Mouse (Mus musculus) kidney, embryonic 15.5 days (tissue): ENCODE results near the gene Tcstv3. TPM values are rescaled to one million over a fixed set of nuclear protein-coding genes. Genes with fewer than 3 reads are reported as not detected.
"Not testable (repeated sequence)": the region's sequence is repeated elsewhere in the genome, so short reads cannot be mapped to it uniquely, and the experiment has no call there.

Experiments used
- ATAC-seq: fragments of 200-750 bp; cut with Nextera tagmentation; replicated peaks from 2 replicates; pipeline ENCODE4 v1.8.0; 2017; ENCODE audit warnings: moderate TSS enrichment; ENCODE audit not compliant: low FRiP score
- H3K27ac ChIP-seq: fragments of 300-500 bp; sonication (generic); 2 replicates; pipeline ENCODE4 v1.5.1; 2015; ENCODE audit warnings: mild to moderate bottlenecking, inconsistent platforms
- H3K27me3 ChIP-seq: fragments of 300-500 bp; sonication (generic); 2 replicates; pipeline ENCODE4 v1.6.1; 2015; ENCODE audit warnings: inconsistent platforms
- H3K36me3 ChIP-seq: fragments of 300-500 bp; sonication (generic); 2 replicates; pipeline ENCODE4 v1.6.1; 2015; ENCODE audit warnings: inconsistent platforms
- H3K4me1 ChIP-seq: fragments of 300-500 bp; sonication (generic); 2 replicates; pipeline ENCODE4 v1.6.1; 2015; ENCODE audit warnings: inconsistent platforms
- H3K4me2 ChIP-seq: fragments of 300-500 bp; sonication (generic); 2 replicates; pipeline ENCODE4 v1.6.1; 2015; ENCODE audit warnings: moderate library complexity, mild to moderate bottlenecking, inconsistent platforms
- H3K4me3 ChIP-seq: fragments of 300-500 bp; sonication (generic); replicated peaks from 2 replicates; pipeline ENCODE4 v1.5.1; 2015; ENCODE audit warnings: mild to moderate bottlenecking, inconsistent platforms
- H3K9ac ChIP-seq: fragments of 300-500 bp; sonication (generic); 2 replicates; pipeline ENCODE4 v1.6.1; 2015; ENCODE audit warnings: mild to moderate bottlenecking, inconsistent platforms
- H3K9me3 ChIP-seq: fragments of 300-500 bp; sonication (generic); replicated peaks from 2 replicates; pipeline ENCODE4 v1.6.1; 2016; ENCODE audit warnings: inconsistent platforms
- WGBS: fragments of 180-500 bp; shearing (Covaris S2); methylation state at CpG from one replicate; pipeline ENCODE4 v1.1.7; 2015; ENCODE audit warnings: mixed read lengths; 5-methylcytosine and 5-hydroxymethylcytosine counted together
- polyA plus RNA-seq: library from polyadenylated mRNA; unstranded; fragments of >200 nt; fragmentation: Nextera tagmentation; extraction: Ambion mirVana; gene quantifications from 2 replicates; pipeline ENCODE4 v1.2.1, GENCODE M21; 2015

Tcstv3 gene
- not detected in 2 replicates for polyA plus RNA-seq

GRCm38 (mm10) chr13:120316578-120316977 lies at the start of gene Tcstv3:
Tcstv3 (plus strand) TSS chr13:120316878.
- not testable (repeated sequence) for H3K4me2 ChIP-seq, H3K9me3 ChIP-seq, H3K27me3 ChIP-seq, H3K9ac ChIP-seq, ATAC-seq, H3K36me3 ChIP-seq, H3K27ac ChIP-seq, H3K4me3 ChIP-seq, H3K4me1 ChIP-seq
- 73% methylated on average over 3 of the region's 3 CpGs for WGBS

- H3K9ac ChIP-seq: not testable (repeated sequence)
Observed at GRCm38 (mm10) chr13:120277837-120278236, 38.8 kb upstream of the Tcstv3 start.

GRCm38 (mm10) chr13:120278784-120279183 lies 37.9 kb upstream of the Tcstv3 start:
- Histone ChIP-seq H3K36me3 (no peaks in the 10 kb centered on the region), H3K9me3 (no peaks in the 10 kb centered on the region), H3K4me2 (no peak overlapping the region), H3K4me3 (no peak overlapping the region), H3K27me3 (no peaks in the 10 kb centered on the region), H3K4me1 (no peaks in the 10 kb centered on the region), H3K27ac (no peak overlapping the region), H3K9ac (no peak overlapping the region)
- WGBS: 92% methylated on average over 9 of the region's 9 CpGs
- no peak for ATAC-seq

More at GRCm38 (mm10) chr13:120277837-120278236, 38.8 kb upstream of the Tcstv3 start:
- not testable (repeated sequence) for H3K36me3 ChIP-seq, H3K4me3 ChIP-seq, H3K4me1 ChIP-seq, H3K27ac ChIP-seq, H3K4me2 ChIP-seq, H3K9me3 ChIP-seq, H3K27me3 ChIP-seq, ATAC-seq
- 25% methylated on average over 2 of the region's 2 CpGs for WGBS

GRCm38 (mm10) chr13:120299324-120299894 lies 17.3 kb upstream of the Tcstv3 start:
- H3K4me1 ChIP-seq: no peaks in the 10 kb centered on the region
- no peak overlapping the region for H3K9ac ChIP-seq
- no peaks in the 10 kb centered on the region for H3K27me3 ChIP-seq
- H3K9me3 ChIP-seq: no peaks in the 10 kb centered on the region
- no peak overlapping the region for H3K27ac ChIP-seq
- ATAC-seq: no peak
- H3K4me3 ChIP-seq: no peak overlapping the region
- H3K36me3 ChIP-seq: no peaks in the 10 kb centered on the region
- 74% methylated on average over 1 of the region's 1 CpGs for WGBS
- no peak overlapping the region for H3K4me2 ChIP-seq

- no peak within 1 kb of the TSS for H3K4me3 ChIP-seq
- H3K36me3 ChIP-seq: no peaks in the 10 kb centered on the region
- no peak within 1 kb of the TSS for H3K9ac ChIP-seq
- no peaks in the 10 kb centered on the region for H3K9me3 ChIP-seq
- 35% methylated on average over 2 of the region's 2 CpGs for WGBS
- H3K4me2 ChIP-seq: no peak within 1 kb of the TSS
- H3K27ac ChIP-seq: no peak within 1 kb of the TSS
- ATAC-seq: no peak
- H3K27me3 ChIP-seq: no peaks in the 10 kb centered on the region
- no peaks in the 10 kb centered on the region for H3K4me1 ChIP-seq
Observed at GRCm38 (mm10) chr13:120299991-120300442, 16.7 kb upstream of the Tcstv3 start, which contains the start of gene BC147527. BC147527 (plus strand) TSS chr13:120300392.

- no peaks in the 10 kb centered on the region for H3K27me3 ChIP-seq
- no peak overlapping the region for H3K4me3 ChIP-seq
- no peak for ATAC-seq
- H3K4me2 ChIP-seq: no peak overlapping the region
- WGBS: 87% methylated on average over 4 of the region's 4 CpGs
- H3K9ac ChIP-seq: no peak overlapping the region
- no peaks in the 10 kb centered on the region for H3K36me3 ChIP-seq
- H3K4me1 ChIP-seq: no peaks in the 10 kb centered on the region
- H3K27ac ChIP-seq: no peak overlapping the region
- H3K9me3 ChIP-seq: no peaks in the 10 kb centered on the region
Observed at GRCm38 (mm10) chr13:120300853-120301252, 15.8 kb upstream of the Tcstv3 start.

GRCm38 (mm10) chr13:120310749-120311148 lies 5.9 kb upstream of the Tcstv3 start:
- H3K9ac ChIP-seq: no peak overlapping the region
- no peak for ATAC-seq
- WGBS: 74% methylated on average over 4 of the region's 4 CpGs
- no peak overlapping the region for H3K4me2 ChIP-seq
- H3K4me3 ChIP-seq: no peak overlapping the region
- no peaks in the 10 kb centered on the region for H3K27me3 ChIP-seq
- H3K27ac ChIP-seq: no peak overlapping the region
- no peaks in the 10 kb centered on the region for H3K9me3 ChIP-seq
- H3K4me1 ChIP-seq: no peaks in the 10 kb centered on the region
- H3K36me3 ChIP-seq: no peaks in the 10 kb centered on the region

GRCm38 (mm10) chr13:120313584-120313983 lies 3.1 kb upstream of the Tcstv3 start:
- no peak overlapping the region for H3K9ac ChIP-seq
- no peak overlapping the region for H3K27ac ChIP-seq
- no peak for ATAC-seq
- no peaks in the 10 kb centered on the region for H3K36me3 ChIP-seq
- no peak overlapping the region for H3K4me3 ChIP-seq
- H3K4me2 ChIP-seq: no peak overlapping the region
- H3K27me3 ChIP-seq: no peaks in the 10 kb centered on the region
- no peaks in the 10 kb centered on the region for H3K9me3 ChIP-seq
- WGBS: 44% methylated on average over 14 of the region's 14 CpGs
- no peaks in the 10 kb centered on the region for H3K4me1 ChIP-seq

- Histone ChIP-seq H3K4me3 (no peak overlapping the region), H3K9me3 (no peaks in the 10 kb centered on the region), H3K4me2 (no peak overlapping the region), H3K27me3 (no peaks in the 10 kb centered on the region), H3K27ac (no peak overlapping the region), H3K4me1 (no peaks in the 10 kb centered on the region), H3K36me3 (no peaks in the 10 kb centered on the region), H3K9ac (no peak overlapping the region)
- ATAC-seq: no peak
- 72% methylated on average over 3 of the region's 3 CpGs for WGBS
Observed at GRCm38 (mm10) chr13:120320183-120320582, 3.5 kb downstream of the Tcstv3 start.

- Histone ChIP-seq H3K36me3 (no peaks in the 10 kb centered on the region), H3K4me2 (no peak overlapping the region), H3K4me3 (no peak overlapping the region), H3K9me3 (no peaks in the 10 kb centered on the region), H3K4me1 (no peaks in the 10 kb centered on the region), H3K9ac (no peak overlapping the region), H3K27me3 (no peaks in the 10 kb centered on the region), H3K27ac (no peak overlapping the region)
- ATAC-seq: no peak
- 91% methylated on average over 1 of the region's 1 CpGs for WGBS
Observed at GRCm38 (mm10) chr13:120320721-120321120, 4.0 kb downstream of the Tcstv3 start.

Other genes starting within 250 kb of the Tcstv3 start
- gene Gm20767, start 176.6 kb upstream of the Tcstv3 start, polyA plus RNA-seq: not detected in 2 replicates
- not detected in 2 replicates for gene Gm21818, start 144.4 kb upstream of the Tcstv3 start, polyA plus RNA-seq
- not detected in 2 replicates for gene Gm21762, start 100.9 kb upstream of the Tcstv3 start, polyA plus RNA-seq
- gene Gm21731, start 77.8 kb upstream of the Tcstv3 start, polyA plus RNA-seq: not detected in 2 replicates
- gene AF067061, start 53.8 kb upstream of the Tcstv3 start, polyA plus RNA-seq: not detected in 2 replicates
- 0.21 and 0.38 TPM in 2 replicates for gene BC147527, start 16.5 kb upstream of the Tcstv3 start, polyA plus RNA-seq